Mouse (Mus musculus) liver, embryonic 11.5 days (tissue): ENCODE measurements around the gene Rnf149. TPM values are rescaled to one million over a fixed set of nuclear protein-coding genes. Genes with fewer than 3 reads are reported as not detected.
"Not testable (repeated sequence)": the region's sequence is repeated elsewhere in the genome, so short reads cannot be mapped to it uniquely, and the experiment has no call there.

Experiments used
- ATAC-seq: fragments of 200-750 bp; cut with Nextera tagmentation; replicated peaks from 2 replicates; pipeline ENCODE4 v1.8.0; 2017; ENCODE audit warnings: moderate number of reproducible peaks, mild to moderate bottlenecking, moderate TSS enrichment, moderate library complexity; ENCODE audit not compliant: low FRiP score
- DNase-seq: peaks from one replicate; pipeline ENCODE4 v3.0.0-alpha.2; 2017; ENCODE audit warnings: low spot score
- H3K27ac ChIP-seq: fragments of 300-500 bp; sonication (generic); 2 replicates; pipeline ENCODE4 v1.5.1; 2014; ENCODE audit warnings: mild to moderate bottlenecking, low read depth, low read length, control low read depth
- H3K27me3 ChIP-seq: fragments of 300-500 bp; sonication (generic); replicated peaks from 2 replicates; pipeline ENCODE4 v1.6.1; 2014; ENCODE audit warnings: low read length, mixed read lengths; ENCODE audit not compliant: control insufficient read depth, insufficient read depth
- H3K36me3 ChIP-seq: fragments of 300-500 bp; sonication (generic); 2 replicates; pipeline ENCODE4 v1.6.1; 2014; ENCODE audit warnings: mild to moderate bottlenecking, low read length, moderate library complexity, mixed read lengths; ENCODE audit not compliant: control insufficient read depth, insufficient read depth
- H3K4me1 ChIP-seq: fragments of 300-500 bp; sonication (generic); replicated peaks from 2 replicates; pipeline ENCODE4 v1.6.1; 2014; ENCODE audit warnings: low read length, mixed read lengths; ENCODE audit not compliant: control insufficient read depth, insufficient read depth
- H3K4me2 ChIP-seq: fragments of 300-500 bp; sonication (generic); 2 replicates; pipeline ENCODE4 v1.6.1; 2014; ENCODE audit warnings: mild to moderate bottlenecking, control low read depth, moderate library complexity
- H3K4me3 ChIP-seq: fragments of 300-500 bp; sonication (generic); 2 replicates; pipeline ENCODE4 v1.5.1; 2014; ENCODE audit warnings: low read depth, low read length, control low read depth
- H3K9ac ChIP-seq: fragments of 300-500 bp; sonication (generic); 2 replicates; pipeline ENCODE4 v1.6.1; 2014; ENCODE audit warnings: low read depth, low read length, control low read depth
- H3K9me3 ChIP-seq: fragments of 300-500 bp; sonication (generic); 2 replicates; pipeline ENCODE4 v1.6.1; 2016; ENCODE audit warnings: low read length, inconsistent platforms, mixed read lengths; ENCODE audit not compliant: control insufficient read depth
- WGBS: fragments of 180-500 bp; shearing (Covaris S2); extraction: QIAGEN DNeasy Blood & Tissue Kit; methylation state at CpG from one replicate; pipeline ENCODE4 v1.1.7; 2014; 5-methylcytosine and 5-hydroxymethylcytosine counted together
- polyA plus RNA-seq: library from polyadenylated mRNA; unstranded; fragments of >200 nt; fragmentation: Nextera tagmentation; extraction: Ambion mirVana; gene quantifications from 2 replicates; pipeline ENCODE4 v1.2.1, GENCODE M21; 2014

Gene Rnf149
- polyA plus RNA-seq, 1 experiment from 2014 or later, result 27.5 TPM

DNA sequence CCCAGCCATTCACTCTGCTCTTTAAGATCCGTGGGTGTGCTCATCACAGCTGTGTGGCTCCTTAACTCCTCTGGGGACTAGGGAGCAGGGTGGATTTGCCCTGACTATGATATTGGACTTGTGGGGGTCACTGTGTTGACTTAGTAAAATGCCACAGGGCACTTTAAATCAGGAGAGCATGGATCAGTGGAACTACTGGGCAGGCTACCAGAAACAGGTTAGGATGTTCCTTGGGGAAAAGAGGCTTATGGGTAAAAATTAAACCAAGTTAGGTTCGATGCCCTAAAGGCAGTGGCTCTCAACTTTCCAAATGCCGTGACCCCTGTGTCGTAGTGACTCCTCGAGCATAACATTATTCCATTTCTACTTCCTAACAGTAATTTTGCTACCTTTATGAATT lies 35.3 kb upstream of the Rnf149 start:
- DNase-seq (no peak), ATAC-seq (no peak)
- no peaks in the 10 kb centered on the region; the same call in 1 of the 2 replicates for H3K27me3 ChIP-seq
- H3K36me3 ChIP-seq, result no peaks in the 10 kb centered on the region
- peaks cover 4% of the 10 kb centered on the region; the same call in 1 of the 2 replicates for H3K4me1 ChIP-seq
- no peak overlapping the region for H3K4me3 ChIP-seq
- 81% methylated on average over 5 of the region's 5 CpGs for WGBS
- H3K4me2 ChIP-seq, result no peak overlapping the region
- no peak overlapping the region for H3K9ac ChIP-seq
- no peaks in the 10 kb centered on the region for H3K9me3 ChIP-seq
- H3K27ac ChIP-seq, result no peak overlapping the region

DNA sequence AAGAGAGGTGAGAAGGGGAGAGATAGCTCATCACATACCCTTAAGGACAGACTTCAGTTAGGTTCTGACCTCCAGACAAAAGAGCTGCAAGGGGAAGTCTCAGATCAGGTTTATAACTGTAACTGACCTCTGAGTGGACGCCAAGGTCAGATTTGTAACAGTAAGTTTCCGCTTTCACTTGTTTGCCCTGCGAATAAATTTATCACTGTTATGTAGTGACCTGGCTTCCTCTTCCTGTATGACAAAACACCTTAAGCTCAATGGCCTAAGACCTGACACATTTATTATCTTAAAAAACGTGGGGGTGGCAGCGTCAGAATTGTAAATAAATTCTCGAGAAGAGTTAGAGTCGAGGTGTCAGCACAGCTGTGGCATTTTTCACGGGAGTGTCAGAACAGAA lies 31.3 kb upstream of the Rnf149 start:
- Histone ChIP-seq H3K4me1 (no peaks in the 10 kb centered on the region), H3K9me3 (no peaks in the 10 kb centered on the region), H3K9ac (no peak overlapping the region), H3K27me3 (no peaks in the 10 kb centered on the region; the same call in 1 of the 2 replicates), H3K36me3 (no peaks in the 10 kb centered on the region), H3K27ac (no peak overlapping the region), H3K4me2 (no peak overlapping the region), H3K4me3 (no peak overlapping the region)
- DNase-seq (no peak), ATAC-seq (no peak)
- 39% methylated on average over 8 of the region's 8 CpGs for WGBS

DNA sequence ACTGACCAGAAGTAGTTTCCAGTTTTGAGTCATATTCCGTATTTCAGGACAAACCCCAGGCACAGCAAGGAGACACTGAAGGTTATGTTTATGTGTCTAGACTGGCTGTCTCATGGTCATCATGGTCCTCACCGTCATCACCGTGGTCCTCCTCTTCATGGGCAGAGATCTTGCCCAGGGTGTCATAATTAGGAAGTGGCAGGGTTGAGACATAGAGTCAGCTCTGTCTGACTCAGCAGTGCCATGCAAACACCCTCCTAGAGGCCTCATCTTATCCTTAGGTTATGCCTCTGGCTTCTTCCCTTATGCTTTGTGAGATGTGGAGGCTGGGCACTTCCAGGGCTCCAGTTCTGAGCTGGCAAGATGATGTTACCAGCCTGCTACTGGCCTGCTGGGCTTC lies 25.3 kb upstream of the Rnf149 start:
- no peak for DNase-seq
- H3K27me3 ChIP-seq, result no peaks in the 10 kb centered on the region
- WGBS, result 78% methylated on average over 3 of the region's 3 CpGs
- H3K9me3 ChIP-seq, result no peaks in the 10 kb centered on the region
- no peak overlapping the region for H3K9ac ChIP-seq
- no peak overlapping the region for H3K27ac ChIP-seq
- no peak for ATAC-seq
- no peak overlapping the region for H3K4me2 ChIP-seq
- no peaks in the 10 kb centered on the region for H3K36me3 ChIP-seq
- no peaks in the 10 kb centered on the region for H3K4me1 ChIP-seq
- H3K4me3 ChIP-seq, result no peak overlapping the region

DNA sequence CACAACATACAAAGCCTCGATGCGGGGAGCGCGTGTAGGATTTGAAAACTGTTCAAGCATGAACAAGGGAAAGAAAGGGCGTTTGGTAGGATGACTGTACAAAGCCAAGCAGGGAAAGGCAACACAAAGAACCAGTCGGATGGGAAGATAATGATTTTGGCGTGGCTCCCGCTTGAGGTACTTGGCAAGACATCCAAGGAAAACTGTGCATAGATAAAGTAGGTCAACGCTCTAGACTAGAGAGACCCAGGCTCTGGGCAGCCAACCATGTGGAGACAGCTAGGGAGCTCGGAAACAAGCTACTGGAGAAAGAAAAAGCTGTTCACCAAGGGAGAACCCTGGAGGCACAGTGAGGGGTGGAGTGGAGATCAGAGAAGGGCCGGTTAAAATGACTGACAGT lies 21.5 kb upstream of the Rnf149 start:
- no peaks in the 10 kb centered on the region for H3K27me3 ChIP-seq
- H3K9ac ChIP-seq, result no peak overlapping the region
- DNase-seq (no peak), ATAC-seq (no peak)
- no peak overlapping the region for H3K4me2 ChIP-seq
- no peaks in the 10 kb centered on the region for H3K36me3 ChIP-seq
- no peaks in the 10 kb centered on the region for H3K4me1 ChIP-seq
- no peaks in the 10 kb centered on the region for H3K9me3 ChIP-seq
- 79% methylated on average over 11 of the region's 11 CpGs for WGBS
- no peak overlapping the region for H3K27ac ChIP-seq
- no peak overlapping the region for H3K4me3 ChIP-seq

DNA sequence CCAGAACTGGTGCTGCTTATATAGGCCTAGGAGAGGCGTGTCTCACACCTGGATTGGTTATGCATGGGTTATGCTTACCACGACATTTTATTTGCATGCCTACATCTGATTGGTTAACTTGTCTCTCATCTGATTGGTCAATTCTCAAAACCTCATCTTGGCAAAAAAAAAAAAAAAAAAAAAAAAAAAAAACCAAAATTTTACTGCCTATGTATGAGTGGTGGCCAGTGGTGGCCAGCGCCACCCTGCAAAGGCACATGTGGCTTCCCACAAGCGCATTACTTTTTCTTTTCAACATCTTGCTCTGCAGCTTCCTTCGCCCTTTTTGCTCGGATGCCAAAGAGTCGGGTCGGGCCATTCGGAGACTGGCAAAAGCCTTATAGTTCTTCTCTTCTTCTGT lies 19.9 kb upstream of the Rnf149 start:
- not testable (repeated sequence) for DNase-seq, H3K36me3 ChIP-seq, H3K27me3 ChIP-seq, H3K4me1 ChIP-seq, H3K9ac ChIP-seq, H3K4me2 ChIP-seq, H3K9me3 ChIP-seq, ATAC-seq, H3K4me3 ChIP-seq, H3K27ac ChIP-seq
- WGBS, result 94% methylated on average over 9 of the region's 9 CpGs

DNA sequence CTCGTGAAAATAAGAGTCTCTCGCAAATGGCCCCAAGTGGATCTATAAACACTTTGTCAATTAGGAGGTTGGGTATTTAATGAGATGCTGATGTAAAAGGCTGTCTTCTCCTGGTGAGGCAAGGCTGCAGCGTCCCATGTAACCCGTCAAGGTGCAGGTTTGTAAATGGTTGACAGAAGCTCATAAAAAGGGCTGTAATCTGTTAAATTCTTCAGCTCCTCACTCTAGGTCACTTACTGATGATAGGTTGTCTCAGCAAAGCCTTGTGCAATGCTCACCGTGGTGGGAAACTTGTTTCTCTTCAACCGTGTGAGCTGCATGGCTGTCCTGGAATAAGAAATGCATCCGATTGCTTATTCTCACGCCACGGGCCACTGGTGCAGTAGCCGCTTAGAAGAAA lies 16.6 kb upstream of the Rnf149 start:
- 79% methylated on average over 10 of the region's 10 CpGs for WGBS
- no peaks in the 10 kb centered on the region for H3K9me3 ChIP-seq
- no peaks in the 10 kb centered on the region for H3K27me3 ChIP-seq
- H3K4me1 ChIP-seq, result no peaks in the 10 kb centered on the region
- H3K36me3 ChIP-seq, result no peaks in the 10 kb centered on the region
- ATAC-seq, result no peak
- no peak overlapping the region for H3K9ac ChIP-seq
- H3K4me2 ChIP-seq, result no peak overlapping the region
- DNase-seq, result no peak
- H3K27ac ChIP-seq, result no peak overlapping the region
- no peak overlapping the region for H3K4me3 ChIP-seq

DNA sequence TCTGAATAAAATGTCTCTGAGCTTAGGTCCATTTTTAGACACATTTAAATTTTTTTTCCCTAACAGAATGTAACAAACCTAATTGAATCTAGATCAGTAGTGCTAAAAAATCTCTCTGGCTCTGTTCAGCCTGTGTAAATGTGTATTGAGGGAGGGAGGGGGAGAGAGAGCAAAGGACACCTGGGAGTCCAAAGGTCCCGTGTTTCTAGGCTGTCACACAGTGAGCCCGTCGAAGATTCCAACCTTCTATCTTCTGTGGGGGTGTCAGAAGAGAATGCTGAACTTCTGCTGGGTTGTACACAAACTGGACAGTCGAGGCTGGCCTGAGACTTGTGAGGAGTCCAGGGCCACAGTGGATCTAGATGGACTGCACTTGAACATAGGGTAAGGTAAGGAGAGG lies 14.9 kb upstream of the Rnf149 start:
- WGBS, result 66% methylated on average over 4 of the region's 4 CpGs
- no peaks in the 10 kb centered on the region for H3K27me3 ChIP-seq
- H3K36me3 ChIP-seq, result no peaks in the 10 kb centered on the region
- H3K4me1 ChIP-seq, result no peaks in the 10 kb centered on the region
- no peak overlapping the region for H3K9ac ChIP-seq
- ATAC-seq, result no peak
- H3K4me2 ChIP-seq, result no peak overlapping the region
- DNase-seq, result no peak
- H3K27ac ChIP-seq, result no peak overlapping the region
- H3K9me3 ChIP-seq, result no peaks in the 10 kb centered on the region
- H3K4me3 ChIP-seq, result no peak overlapping the region

DNA sequence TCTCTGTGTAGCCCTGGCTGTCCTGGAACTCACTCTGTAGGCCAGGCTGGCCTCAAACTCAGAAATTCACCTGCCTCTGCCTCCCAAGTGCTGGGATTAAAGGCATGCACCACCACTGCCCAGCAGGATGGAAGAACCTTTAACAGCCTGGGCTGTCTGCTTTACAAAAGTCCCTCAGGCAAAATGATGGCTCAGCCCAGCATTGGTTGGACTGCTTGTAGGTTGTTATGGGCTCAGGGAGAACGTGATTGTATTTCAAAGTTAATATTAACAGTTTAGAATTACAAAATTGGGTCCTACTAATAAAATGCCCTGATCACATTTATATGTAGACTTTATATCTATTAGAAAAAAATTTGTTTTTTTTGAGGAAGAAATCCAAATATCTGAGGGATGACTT lies 14.4 kb upstream of the Rnf149 start:
- H3K4me2 ChIP-seq, H3K4me3 ChIP-seq, H3K27ac ChIP-seq, H3K4me1 ChIP-seq, H3K9me3 ChIP-seq, H3K36me3 ChIP-seq, H3K27me3 ChIP-seq, ATAC-seq, H3K9ac ChIP-seq, DNase-seq: not testable (repeated sequence)
- 61% methylated on average over 1 of the region's 1 CpGs for WGBS

DNA sequence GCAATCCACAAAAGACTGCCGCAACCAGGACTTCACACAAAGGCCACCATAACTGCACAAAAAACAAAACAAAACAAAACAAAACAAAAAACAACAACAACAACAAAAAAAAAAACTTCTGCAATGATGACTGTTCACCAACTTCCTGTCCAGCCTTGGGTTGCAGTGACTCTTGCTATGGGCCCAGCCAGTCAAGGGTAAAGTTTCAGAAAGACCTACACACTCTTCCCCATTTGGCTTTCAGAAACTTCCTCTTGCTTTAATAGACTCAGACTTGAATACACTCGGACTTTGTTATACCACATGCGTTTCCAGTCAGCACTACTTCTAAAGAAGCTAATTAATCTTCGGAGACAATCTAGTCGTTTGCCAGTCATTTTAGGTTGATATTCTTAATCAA lies 13.0 kb upstream of the Rnf149 start:
- DNase-seq (no peak), ATAC-seq (no peak)
- no peak overlapping the region for H3K4me3 ChIP-seq
- H3K27me3 ChIP-seq, result no peaks in the 10 kb centered on the region
- no peaks in the 10 kb centered on the region for H3K4me1 ChIP-seq
- whole genome bisulfite sequencing, result 62% methylated on average over 5 of the region's 5 CpGs
- H3K36me3 ChIP-seq, result no peaks in the 10 kb centered on the region
- H3K9ac ChIP-seq, result no peak overlapping the region
- no peak overlapping the region for H3K4me2 ChIP-seq
- H3K27ac ChIP-seq, result no peak overlapping the region
- no peaks in the 10 kb centered on the region for H3K9me3 ChIP-seq
